Mouse (Mus musculus): ENCODE data around the gene Ecm2.

DNA sequence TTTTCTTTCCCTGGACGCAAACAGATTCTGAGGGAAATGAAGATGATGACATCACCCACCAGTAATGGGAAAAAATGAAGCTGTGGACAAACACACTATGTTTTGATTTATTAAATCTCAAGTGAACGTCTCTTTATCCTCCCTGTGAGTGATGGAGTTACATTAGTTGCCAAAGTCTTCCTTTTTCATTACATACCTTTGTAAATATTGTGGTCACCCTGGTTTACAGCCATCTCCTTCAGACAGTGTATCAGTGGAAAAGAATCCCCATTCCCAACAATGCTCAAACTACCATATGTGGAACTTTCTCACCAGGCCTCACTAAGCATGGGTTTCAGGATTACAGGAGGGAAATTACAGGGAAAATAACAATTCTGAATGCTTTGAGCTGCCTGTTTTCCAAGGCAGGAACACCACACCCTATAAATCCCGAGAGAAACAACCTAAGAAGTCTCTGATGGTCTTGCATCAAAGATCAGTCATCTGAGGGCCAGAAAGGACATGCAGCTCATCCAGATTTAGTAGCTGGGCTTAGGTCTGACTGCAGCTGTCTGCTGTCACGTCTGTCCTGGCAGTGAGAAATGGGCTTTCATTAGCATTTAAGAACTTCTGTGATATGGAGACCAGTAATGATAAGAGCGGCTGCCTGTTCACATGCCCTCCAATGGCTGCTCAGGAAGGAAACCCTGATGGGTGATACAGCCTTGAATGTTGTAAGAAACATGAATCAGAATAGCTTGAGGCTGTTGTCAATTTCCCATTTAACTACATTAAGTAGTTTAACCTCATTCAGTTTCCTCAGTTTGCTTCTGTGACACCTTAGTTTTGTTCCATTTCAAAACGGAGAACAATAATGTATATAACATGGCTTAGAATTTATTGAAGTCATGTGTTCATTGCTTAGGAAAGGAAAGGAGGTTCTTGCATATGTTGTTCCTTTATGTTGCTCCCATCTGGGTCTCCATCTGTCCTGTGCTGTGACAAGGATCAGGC is 11.9 kb upstream of the Ecm2 start, which contains the start of gene Tes3-ps:
- TF ChIP-seq EP300 (IDR thresholded peaks at IDR 0.05; ENCODE audit: low read depth) = no peak
- TF ChIP-seq CTCF (IDR thresholded peaks at IDR 0.05; ENCODE audit: low read depth) = no peak

Measured in liver, postnatal 0 days (tissue).